Mouse (Mus musculus): ENCODE measurements around the gene Cfap20.

Gene Cfap20

DNA sequence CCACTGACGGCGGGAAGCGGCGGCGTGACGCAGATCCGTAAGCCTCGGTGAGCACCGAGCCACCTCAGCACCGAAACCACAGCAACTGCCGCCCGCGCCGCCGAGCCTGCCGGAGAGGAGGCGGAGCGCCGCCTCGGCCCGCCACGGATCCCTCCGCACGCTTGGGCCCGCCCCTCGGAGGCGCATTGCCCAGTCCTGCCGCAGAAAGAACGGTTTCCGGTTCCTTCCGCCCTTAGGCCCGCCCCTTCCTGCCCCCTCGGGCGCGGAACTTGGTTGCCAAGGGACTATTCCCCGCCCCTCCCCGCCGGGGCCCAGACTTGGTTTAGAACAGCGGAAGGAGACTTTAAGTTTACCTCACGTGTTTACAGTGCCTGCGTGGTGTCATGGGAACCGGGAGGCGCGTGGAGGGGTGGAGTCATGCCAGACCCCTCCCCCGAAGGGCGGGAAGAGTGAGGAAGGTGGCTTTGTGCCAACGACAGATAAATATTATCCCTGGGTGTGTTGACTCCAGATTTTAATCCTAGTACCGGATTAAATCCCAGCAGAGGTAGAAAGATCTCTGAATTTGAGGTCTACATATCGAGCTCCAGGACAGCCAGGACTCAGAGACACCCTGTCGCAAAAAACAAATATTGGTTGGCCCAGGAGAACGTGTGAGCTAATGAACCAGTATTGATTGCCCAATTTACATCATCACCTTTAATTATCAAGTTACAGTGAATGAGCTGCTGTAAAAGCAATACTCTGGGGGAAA is at the start of gene Cfap20:
Cfap20 (minus strand) TSS at position 184 of the 754 bp plus-strand sequence.
- DNase-seq (ENCODE audit: low spot score): peak; percentile 98

DNA sequence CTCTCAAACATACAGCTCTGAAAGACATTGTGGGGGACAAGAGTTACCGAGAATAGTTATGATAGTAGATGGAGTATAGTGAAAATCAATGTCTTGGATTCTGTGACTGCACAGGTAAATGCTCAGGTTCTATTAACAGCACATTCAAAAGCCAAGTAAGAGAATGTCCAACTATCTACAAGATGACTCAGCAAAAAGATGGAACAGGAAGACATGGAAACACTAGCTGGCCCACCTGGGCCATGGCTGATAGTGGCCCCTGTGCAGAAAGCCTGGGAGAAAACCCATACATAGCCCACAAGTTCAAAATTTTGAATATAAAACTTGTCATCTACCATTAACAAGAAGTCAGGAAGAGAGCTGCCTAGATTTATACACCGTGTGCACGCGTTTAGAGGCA is 35.3 kb upstream of the Cfap20 start:
- no peak for DNase-seq (ENCODE audit: low spot score)

DNA sequence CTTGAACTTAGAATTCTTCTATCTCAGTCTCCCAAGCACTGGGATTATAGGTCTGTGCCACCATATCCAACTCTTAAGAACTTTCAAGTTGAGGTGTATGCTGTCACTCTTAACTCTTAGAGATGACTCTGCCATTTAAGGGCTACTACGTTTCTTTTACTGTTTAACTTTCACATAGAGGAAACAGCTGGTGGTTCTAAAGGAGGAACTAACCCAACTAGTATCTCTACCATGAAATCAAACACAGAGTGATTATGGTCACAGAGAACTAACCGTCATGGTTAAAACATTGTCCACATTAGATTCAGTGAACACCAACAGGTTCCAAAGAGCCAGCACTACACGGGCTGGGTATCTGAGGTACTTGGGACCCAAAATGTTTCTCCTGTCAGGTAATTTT is 34.3 kb upstream of the Cfap20 start:
- DNase-seq (ENCODE audit: low spot score): no peak

- DNase-seq (ENCODE audit: low spot score): no peak
These were observed 31.9 kb upstream of the Cfap20 start for GRCm38 (mm10) chr8:95466543-95466942.

DNA sequence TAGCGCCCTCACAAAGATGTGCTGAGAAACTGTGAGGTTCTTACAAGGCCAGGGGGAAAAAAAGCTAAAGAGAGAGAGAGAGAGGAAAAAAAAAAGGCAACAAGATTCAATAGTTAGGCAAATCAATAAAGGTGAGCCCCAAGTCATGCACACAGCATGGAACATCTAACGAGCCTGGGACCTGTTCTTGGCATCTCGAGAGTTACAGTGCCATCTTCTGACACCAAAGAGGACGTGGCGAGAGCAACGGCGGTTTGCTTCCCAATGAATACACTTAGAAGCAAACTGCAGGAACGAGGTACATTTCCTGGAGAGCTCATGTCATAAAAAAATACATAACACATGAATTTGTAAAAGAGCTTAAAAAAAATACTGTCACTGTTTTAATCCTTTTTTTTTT is 17.8 kb upstream of the Cfap20 start:
- no peak for DNase-seq (ENCODE audit: low spot score)

DNA sequence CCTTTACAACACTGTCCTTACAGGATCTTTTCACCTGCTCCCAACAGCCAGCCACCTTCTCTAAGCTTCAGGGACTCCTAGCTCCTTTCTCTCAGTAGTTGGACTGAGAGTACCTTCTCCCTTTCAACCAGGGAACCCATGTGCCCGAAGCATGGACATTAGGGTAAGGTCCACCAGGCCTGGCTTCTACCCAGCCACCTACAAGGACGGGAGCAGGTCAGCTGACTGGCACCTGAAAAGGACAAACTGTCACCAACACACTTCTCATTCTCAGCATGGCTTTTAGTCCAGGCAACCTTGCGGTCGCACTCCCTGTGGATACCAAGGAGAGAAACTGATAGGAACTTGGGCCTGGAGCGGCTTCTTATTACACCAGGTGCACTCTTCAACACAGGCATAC is 15.6 kb upstream of the Cfap20 start:
- DNase-seq (ENCODE audit: low spot score): no peak

- DNase-seq (ENCODE audit: low spot score): no peak
These were observed 13.0 kb upstream of the Cfap20 start for GRCm38 (mm10) chr8:95447661-95448060.

GRCm38 (mm10) chr8:95445042-95445441 is 10.4 kb upstream of the Cfap20 start:
- no peak for DNase-seq (ENCODE audit: low spot score)

GRCm38 (mm10) chr8:95441491-95442039 is 6.9 kb upstream of the Cfap20 start:
- no peak for DNase-seq (ENCODE audit: low spot score)

GRCm38 (mm10) chr8:95440168-95440709 is 5.6 kb upstream of the Cfap20 start:
- DNase-seq (ENCODE audit: low spot score): no peak

- DNase-seq (ENCODE audit: low spot score): no peak
These were observed 4.8 kb upstream of the Cfap20 start for GRCm38 (mm10) chr8:95439421-95439820.

- no peak for DNase-seq (ENCODE audit: low spot score)
These were observed 2.8 kb upstream of the Cfap20 start for GRCm38 (mm10) chr8:95437341-95437992.

- no peak for DNase-seq (ENCODE audit: low spot score)
These were observed 1.3 kb upstream of the Cfap20 start for GRCm38 (mm10) chr8:95435930-95436329.

GRCm38 (mm10) chr8:95435471-95435870 is 802 bp upstream of the Cfap20 start:
- DNase-seq (ENCODE audit: low spot score): no peak

GRCm38 (mm10) chr8:95434233-95434632 is 436 bp downstream of the Cfap20 start:
- no peak for DNase-seq (ENCODE audit: low spot score)

DNA sequence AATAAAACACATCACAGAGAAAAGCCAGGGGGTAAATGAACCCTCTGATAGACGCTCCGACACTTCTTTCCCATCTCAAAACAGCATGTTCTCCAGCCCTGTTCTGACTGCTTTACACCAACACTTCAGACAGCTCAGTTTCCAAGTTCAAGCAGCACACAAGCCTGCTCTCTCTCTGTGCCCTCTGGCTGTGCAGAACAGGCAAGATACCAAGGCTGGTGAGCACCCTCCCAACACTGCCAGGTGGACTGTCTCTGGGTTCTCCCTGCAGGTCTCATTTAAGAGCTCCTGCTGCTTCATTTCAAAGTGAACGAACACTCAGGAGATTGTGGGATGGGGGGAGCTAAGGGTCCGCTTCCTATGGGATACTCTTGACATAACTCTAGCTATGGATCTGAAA is 1.5 kb downstream of the Cfap20 start:
- no peak for DNase-seq (ENCODE audit: low spot score)

DNA sequence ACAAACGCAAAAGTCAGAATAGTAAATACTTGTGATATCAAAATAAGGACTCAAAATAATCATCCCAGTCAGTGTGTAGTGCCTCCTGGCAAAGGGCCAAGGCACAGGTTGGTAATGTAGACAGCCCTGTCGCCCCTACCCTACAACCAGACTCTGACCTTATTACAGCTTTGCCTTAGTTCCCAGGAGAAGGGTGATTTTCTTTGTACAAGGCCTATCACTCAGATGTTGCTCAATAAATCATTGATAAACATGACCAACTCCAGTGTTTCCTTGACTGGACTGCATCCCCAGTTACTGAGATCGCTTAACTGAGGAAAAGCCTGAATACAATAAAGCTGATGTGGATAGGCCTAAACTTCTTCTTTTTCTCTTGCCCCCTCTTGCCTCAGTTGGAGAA is 2.2 kb downstream of the Cfap20 start:
- DNase-seq (ENCODE audit: low spot score): no peak

- no peak for DNase-seq (ENCODE audit: low spot score)
These were observed 4.7 kb downstream of the Cfap20 start for GRCm38 (mm10) chr8:95429945-95430344.

DNA sequence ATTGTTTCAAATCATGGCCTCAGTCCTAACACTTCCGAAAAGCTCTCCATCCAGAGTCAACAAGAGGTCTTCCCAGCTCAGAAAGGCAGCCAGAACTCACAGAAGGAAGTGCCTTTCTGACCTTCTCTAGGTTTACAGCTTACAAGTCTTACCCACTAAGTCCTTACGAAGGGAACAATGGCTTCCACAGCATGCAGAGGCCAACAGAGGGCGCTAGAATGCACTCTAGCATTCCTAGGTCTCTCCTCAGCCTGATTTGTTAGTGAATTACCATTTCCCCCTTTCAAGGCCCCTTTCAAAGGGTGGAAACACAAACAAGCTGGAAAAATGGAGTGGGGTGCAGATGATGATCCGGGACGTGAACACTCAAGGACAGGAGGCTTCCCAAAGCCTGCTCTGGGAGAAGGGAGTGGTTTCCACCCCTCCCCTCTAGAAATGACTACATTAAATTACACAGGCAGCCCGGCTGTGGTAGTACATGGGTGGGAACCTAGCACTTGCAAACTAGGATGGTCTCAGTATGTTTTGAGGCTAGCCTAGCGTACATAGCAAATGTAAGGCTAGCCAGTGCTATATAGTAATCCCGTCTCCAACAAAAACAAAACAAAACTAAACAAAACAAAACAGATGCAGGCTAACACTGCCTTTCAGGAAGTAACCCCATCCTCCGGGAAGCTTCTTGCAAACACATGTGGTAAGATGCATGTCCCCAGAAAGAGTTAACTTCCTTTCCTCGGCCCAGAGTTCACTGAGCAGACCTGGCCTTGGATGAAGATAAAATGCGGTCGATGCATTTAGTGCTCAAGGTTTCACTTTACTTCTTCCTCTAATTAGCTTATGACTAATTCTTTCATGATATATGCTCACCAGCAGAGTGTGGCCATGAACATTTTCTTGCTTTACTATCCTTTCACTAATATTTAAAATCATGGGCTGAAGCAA is 6.8 kb downstream of the Cfap20 start:
- DNase-seq (ENCODE audit: low spot score): no peak

- no peak for DNase-seq (ENCODE audit: low spot score)
These were observed 7.8 kb downstream of the Cfap20 start for GRCm38 (mm10) chr8:95426781-95427281.

GRCm38 (mm10) chr8:95424682-95425081 is 10.0 kb downstream of the Cfap20 start:
- DNase-seq (ENCODE audit: low spot score): no peak

Measured in left cerebral cortex, adult 11 months (tissue).